Mouse (Mus musculus): ENCODE measurements around the gene Kcnk7. TPM values are rescaled to one million over a fixed set of nuclear protein-coding genes. Genes with fewer than 3 reads are reported as not detected.

Kcnk7 gene
- polyA plus RNA-seq, 1 experiment, result not detected

DNA sequence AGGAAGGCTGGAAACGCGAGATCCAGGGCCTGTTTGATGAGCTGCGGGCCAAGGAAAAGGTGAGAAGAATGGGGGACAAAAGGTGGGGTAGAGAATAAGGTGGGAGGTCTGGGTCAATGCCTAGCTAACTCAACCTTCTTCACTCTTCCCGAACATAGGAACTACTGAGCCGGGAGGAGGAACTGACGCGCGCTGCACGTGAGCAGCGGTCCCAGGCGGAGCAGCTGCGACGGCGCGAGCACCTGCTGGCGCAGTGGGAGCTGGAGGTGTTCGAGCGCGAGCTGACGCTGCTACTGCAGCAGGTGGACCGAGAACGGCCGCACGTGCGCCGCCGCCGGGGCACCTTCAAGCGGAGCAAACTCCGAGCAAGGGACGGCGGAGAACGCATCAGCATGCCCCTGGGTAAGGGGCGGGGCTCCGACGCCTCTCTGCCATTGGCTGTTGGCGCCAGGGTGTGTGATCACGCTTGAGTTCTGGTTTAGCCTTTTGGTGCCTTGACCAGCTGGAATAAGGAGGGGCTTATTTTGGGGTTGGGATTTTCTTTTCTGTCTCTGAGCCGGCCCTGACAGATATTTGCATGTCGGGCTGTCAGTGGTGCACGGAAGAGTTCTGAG is 8.2 kb upstream of the Kcnk7 start:
- WGBS, result 48% methylated on average over 41 of the region's 41 CpGs
- H3K27ac ChIP-seq (ENCODE audit: insufficient read depth, low read depth, low read length), result no peak overlapping the region
- H3K4me3 ChIP-seq (ENCODE audit: insufficient read depth, low read depth, low read length), result no peak overlapping the region
- peaks cover 28% of the 10 kb centered on the region for H3K4me1 ChIP-seq (ENCODE audit: control insufficient read depth, insufficient read depth, low read length)
- TF ChIP-seq CTCF (IDR thresholded peaks at IDR 0.05; ENCODE audit: insufficient read depth, low read depth, low read length), result no peak
- TF ChIP-seq POLR2A (IDR thresholded peaks at IDR 0.05; ENCODE audit: insufficient read depth, low read depth, low read length), result no peak

DNA sequence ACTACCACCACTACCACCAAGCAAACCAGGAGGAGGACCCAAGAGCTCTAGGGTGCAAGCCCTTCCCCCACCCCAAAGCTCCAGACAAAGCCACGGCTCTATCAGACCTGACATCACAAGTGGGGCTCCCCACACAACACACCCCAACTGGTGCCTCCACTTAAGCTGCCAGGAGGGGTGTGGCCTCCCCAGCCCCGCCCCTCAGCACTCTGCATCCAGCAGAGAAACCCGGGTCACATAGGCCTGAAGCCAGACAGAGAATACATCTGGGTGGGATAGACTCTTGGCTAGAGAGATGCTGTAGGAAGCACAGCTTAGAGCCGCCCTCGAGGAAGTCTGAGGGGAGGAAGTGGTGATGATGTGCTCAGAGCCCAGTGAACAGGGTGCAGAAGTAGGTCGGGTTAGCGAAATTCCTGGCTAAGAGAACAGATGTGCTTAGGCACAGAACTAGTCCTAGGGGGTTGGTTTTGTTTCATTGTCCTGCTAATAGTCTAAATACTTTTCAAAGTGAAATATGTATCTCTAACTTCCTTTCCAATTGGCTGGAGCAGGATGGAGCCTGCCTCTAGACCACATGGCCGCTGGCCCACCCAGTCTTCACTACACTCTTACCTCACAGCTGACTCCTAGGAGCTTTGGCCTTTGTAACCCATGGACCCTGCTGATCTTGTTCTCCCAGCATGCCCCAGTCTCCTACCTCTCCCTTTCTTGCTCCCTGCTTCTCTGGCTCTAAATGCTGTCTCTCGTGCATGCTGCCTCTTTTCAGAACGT is 819 bp downstream of the Kcnk7 start:
- TF ChIP-seq POLR2A (IDR thresholded peaks at IDR 0.05; ENCODE audit: insufficient read depth, low read depth, low read length) (no peak), CTCF (IDR thresholded peaks at IDR 0.05; ENCODE audit: insufficient read depth, low read depth, low read length) (no peak)
- WGBS, result 42% methylated on average over 10 of the region's 10 CpGs

DNA sequence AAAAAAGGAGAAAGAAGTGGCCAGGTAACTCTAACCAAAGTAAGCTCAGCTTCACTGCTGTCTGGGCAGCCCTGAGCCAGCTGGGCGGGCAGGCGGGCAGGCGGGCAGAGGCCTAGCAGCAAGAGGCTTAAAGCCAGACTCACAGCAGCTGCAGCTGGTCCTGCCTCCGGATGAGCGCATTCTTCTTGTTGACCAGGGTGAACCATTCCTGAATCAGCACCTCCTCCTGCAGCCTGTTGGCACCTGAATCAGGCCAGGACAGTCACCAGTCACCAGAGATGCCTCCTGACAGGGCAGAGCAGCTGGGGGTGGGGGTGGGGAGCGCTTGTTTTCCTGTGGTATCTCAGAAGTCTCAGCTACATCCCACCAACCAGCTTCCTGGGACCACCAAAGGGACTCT is 5.9 kb downstream of the Kcnk7 start:
- 91% methylated on average over 6 of the region's 6 CpGs for WGBS
- no peak for TF ChIP-seq POLR2A (IDR thresholded peaks at IDR 0.05; ENCODE audit: insufficient read depth, low read depth, low read length)
- no peak for TF ChIP-seq CTCF (IDR thresholded peaks at IDR 0.05; ENCODE audit: insufficient read depth, low read depth, low read length)
- Histone ChIP-seq H3K27ac (ENCODE audit: insufficient read depth, low read depth, low read length) (no peak overlapping the region), H3K4me1 (ENCODE audit: control insufficient read depth, insufficient read depth, low read length) (peaks cover 7% of the 10 kb centered on the region), H3K4me3 (ENCODE audit: insufficient read depth, low read depth, low read length) (no peak overlapping the region)

More for the DNA sequence above, 819 bp downstream of the Kcnk7 start:
- Histone ChIP-seq H3K27ac (ENCODE audit: insufficient read depth, low read depth, low read length) (no peak overlapping the region), H3K4me1 (ENCODE audit: control insufficient read depth, insufficient read depth, low read length) (peaks cover 9% of the 10 kb centered on the region), H3K4me3 (ENCODE audit: insufficient read depth, low read depth, low read length) (no peak overlapping the region)

DNA sequence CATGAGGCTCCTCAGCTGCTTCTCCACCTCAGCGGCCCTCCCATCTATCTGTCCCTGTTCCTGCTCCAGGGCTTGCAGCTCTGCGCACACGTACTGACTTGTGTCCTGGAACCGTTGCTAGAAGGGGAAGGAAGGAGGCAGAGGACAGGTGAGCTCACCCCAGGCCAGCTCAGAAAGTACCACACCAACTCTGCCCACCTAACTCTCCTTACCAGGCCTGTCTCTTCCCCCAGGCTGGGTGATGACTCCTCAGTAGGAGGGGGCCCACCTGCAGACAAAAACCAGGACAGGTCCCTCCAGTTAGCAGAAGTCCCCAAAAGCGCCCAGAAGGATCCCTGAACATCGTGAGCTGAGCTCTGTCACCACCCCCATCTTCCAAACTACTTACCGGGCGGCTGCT is 6.4 kb downstream of the Kcnk7 start:
- Histone ChIP-seq H3K4me3 (ENCODE audit: insufficient read depth, low read depth, low read length) (no peak overlapping the region), H3K27ac (ENCODE audit: insufficient read depth, low read depth, low read length) (no peak overlapping the region), H3K4me1 (ENCODE audit: control insufficient read depth, insufficient read depth, low read length) (peaks cover 8% of the 10 kb centered on the region)
- 80% methylated on average over 8 of the region's 8 CpGs for WGBS
- TF ChIP-seq POLR2A (IDR thresholded peaks at IDR 0.05; ENCODE audit: insufficient read depth, low read depth, low read length) (no peak), CTCF (IDR thresholded peaks at IDR 0.05; ENCODE audit: insufficient read depth, low read depth, low read length) (no peak)

DNA sequence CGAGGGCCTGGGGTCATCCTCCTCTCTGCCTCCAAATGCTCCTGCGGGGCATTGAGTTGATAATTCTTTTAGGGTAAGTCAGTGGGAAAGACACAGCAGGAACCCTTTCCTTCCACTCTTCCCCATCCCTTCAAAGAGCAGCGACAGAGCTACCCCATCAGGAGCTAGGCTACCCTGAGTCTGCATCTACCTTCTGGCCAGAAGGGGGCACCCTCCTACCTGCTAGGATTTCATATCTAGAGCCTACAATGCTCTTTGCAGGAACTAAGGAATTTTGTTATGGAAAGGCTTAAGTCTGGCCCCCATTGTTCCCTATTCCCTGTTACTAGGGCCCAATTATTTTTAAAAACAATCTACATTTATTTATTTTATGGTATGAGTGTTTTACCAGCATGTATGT is 7.1 kb downstream of the Kcnk7 start:
- TF ChIP-seq CTCF (IDR thresholded peaks at IDR 0.05; ENCODE audit: insufficient read depth, low read depth, low read length) (no peak), POLR2A (IDR thresholded peaks at IDR 0.05; ENCODE audit: insufficient read depth, low read depth, low read length) (no peak)
- H3K27ac ChIP-seq (ENCODE audit: insufficient read depth, low read depth, low read length), result no peak overlapping the region
- H3K4me3 ChIP-seq (ENCODE audit: insufficient read depth, low read depth, low read length), result no peak overlapping the region
- peaks cover 15% of the 10 kb centered on the region for H3K4me1 ChIP-seq (ENCODE audit: control insufficient read depth, insufficient read depth, low read length)
- 11% methylated on average over 3 of the region's 3 CpGs for WGBS

DNA sequence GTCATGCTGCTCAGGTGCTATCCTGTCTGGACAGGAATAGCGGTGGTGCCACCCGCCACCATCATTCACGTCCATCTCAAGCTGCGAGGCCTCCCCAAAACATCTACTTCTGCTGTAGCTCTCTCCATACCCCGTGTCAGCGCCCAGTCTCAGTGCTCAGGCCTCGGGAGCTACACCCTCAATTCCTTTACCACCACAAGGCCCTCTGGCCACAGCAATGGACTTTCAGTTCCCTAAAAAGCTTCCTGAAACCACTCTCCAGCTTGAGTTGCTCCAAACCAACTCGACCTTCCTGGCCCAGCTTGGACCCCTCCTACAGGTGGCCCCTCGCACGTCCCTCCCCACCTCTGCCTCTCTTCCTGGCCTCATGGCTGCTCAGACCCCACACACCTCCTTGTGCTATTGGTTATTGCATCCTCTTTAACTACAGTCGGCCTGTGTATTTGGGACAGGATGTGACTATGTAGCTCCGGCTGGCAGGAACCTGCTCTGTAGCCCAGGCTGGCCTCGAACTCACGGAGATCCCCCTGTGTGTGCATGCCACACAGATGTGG is 7.8 kb downstream of the Kcnk7 start:
- TF ChIP-seq POLR2A (IDR thresholded peaks at IDR 0.05; ENCODE audit: insufficient read depth, low read depth, low read length), result no peak
- no peak for TF ChIP-seq CTCF (IDR thresholded peaks at IDR 0.05; ENCODE audit: insufficient read depth, low read depth, low read length)
- WGBS, result 92% methylated on average over 14 of the region's 14 CpGs
- H3K4me1 ChIP-seq (ENCODE audit: control insufficient read depth, insufficient read depth, low read length), result peaks cover 20% of the 10 kb centered on the region
- H3K4me3 ChIP-seq (ENCODE audit: insufficient read depth, low read depth, low read length), result no peak overlapping the region
- H3K27ac ChIP-seq (ENCODE audit: insufficient read depth, low read depth, low read length), result no peak overlapping the region

DNA sequence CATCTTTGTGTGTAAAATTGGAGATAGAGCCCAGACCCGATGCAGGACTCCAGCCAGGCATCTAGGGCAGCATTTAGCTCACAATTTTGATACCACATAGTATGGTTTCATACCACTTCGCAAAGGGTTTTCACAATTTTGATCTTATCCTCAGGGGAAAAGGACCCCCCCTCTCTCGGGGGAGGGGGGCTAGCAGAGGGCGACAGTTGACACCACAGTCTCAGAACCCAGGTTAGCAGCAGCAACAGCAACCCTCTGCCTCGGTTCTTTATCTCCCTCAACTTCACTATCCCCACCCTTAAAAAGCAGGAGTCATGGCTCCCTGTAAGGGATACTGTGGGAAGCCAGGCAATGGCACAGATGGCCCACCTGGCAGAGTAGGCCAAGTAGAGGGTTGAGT is 9.1 kb downstream of the Kcnk7 start:
- 73% methylated on average over 5 of the region's 5 CpGs for WGBS
- Histone ChIP-seq H3K27ac (ENCODE audit: insufficient read depth, low read depth, low read length) (no peak overlapping the region), H3K4me1 (ENCODE audit: control insufficient read depth, insufficient read depth, low read length) (peaks cover 24% of the 10 kb centered on the region), H3K4me3 (ENCODE audit: insufficient read depth, low read depth, low read length) (no peak overlapping the region)
- TF ChIP-seq CTCF (IDR thresholded peaks at IDR 0.05; ENCODE audit: insufficient read depth, low read depth, low read length), result no peak

DNA sequence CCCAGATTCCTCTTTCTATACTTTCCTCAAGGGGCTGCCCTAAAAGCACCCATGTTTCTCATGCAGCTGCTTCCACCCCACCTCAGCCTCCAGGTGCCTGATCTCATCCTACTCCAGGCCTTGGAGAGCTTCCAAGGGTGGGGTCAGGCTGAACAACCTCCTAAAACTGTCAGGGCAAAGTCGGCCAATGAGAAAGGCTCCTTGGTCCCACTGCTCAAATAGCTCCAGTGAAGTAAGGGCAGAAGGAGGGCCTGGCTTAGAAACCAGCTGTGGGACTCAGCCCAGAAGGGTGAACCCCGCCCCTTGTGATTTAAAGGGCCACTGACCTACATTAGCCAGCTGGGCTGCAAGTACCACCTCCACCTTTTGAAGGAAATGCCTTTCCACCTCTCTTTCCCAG is 9.6 kb downstream of the Kcnk7 start:
- 16% methylated on average over 2 of the region's 2 CpGs for WGBS
- Histone ChIP-seq H3K4me1 (ENCODE audit: control insufficient read depth, insufficient read depth, low read length) (peaks cover 24% of the 10 kb centered on the region), H3K4me3 (ENCODE audit: insufficient read depth, low read depth, low read length) (no peak overlapping the region), H3K27ac (ENCODE audit: insufficient read depth, low read depth, low read length) (no peak overlapping the region)
- TF ChIP-seq CTCF (IDR thresholded peaks at IDR 0.05; ENCODE audit: insufficient read depth, low read depth, low read length), result no peak
- TF ChIP-seq POLR2A (IDR thresholded peaks at IDR 0.05; ENCODE audit: insufficient read depth, low read depth, low read length), result no peak

All from olfactory bulb, adult 2 months (tissue).